Mouse (Mus musculus): ENCODE data around the gene Sec1.

DNA sequence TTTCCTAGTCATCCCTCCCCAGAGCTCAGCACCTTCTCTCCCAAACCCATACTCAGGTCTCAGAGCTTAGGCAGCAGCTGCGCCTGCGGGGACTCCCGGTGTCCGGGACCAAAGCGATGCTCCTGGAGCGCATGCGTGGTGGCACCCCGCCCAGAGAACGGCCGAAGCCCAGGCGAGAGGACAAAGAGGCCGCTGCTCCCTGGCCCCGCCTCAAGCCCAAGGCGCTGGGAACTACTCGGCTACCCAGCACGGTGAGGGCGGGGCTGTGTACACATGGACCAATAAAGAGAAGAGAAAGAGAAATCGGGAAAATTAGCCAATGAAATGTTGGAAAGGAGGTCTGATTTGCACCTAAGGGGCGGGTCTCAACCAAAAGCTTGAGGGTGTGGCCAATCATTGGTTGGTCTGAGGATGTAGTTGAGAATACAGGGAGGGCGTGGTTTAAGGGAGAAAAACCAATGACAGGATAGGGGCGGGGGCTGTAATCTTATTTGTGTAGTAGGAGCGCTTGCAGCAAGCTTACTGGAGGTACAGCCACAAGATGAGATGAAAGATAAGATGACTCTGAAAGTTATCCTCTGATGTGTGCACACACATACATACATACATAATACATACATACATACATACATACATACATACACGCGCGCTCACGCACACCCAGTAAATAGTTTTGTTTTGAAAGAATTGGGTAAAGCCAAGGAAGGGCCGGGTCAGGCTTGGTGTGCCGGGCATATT is 50.6 kb downstream of the Sec1 start:
- TF ChIP-seq POLR2AphosphoS5 (IDR thresholded peaks at IDR 0.05; ENCODE audit: insufficient replicate concordance, low read depth, low read length) (no peak), CTCF (IDR thresholded peaks at IDR 0.05; ENCODE audit: low read depth, low read length) (no peak), GATA2 (IDR thresholded peaks at IDR 0.05; ENCODE audit: borderline replicate concordance, low read depth, low read length) (no peak), TAL1 (conservative IDR thresholded peaks at IDR 0.05; ENCODE audit: low read depth, low read length) (no peak)
